Mouse (Mus musculus) kidney, adult 2 months (tissue): ENCODE measurements around the gene Zfp385c. TPM values are rescaled to one million over a fixed set of nuclear protein-coding genes. Genes with fewer than 3 reads are reported as not detected.

Experiments
- DNase-seq: peaks from one replicate; pipeline ENCODE4 v3.0.0; 2021
- H3K27ac ChIP-seq: fragments of 200-500 bp; 2 replicates; pipeline ENCODE4 v1.5.1; 2012; ENCODE audit warnings: low read depth, low read length, control low read depth, inconsistent platforms; ENCODE audit not compliant: insufficient read depth
- H3K27me3 ChIP-seq: fragments of 200-500 bp; replicated peaks from 2 replicates; pipeline ENCODE4 v1.6.1; 2012; ENCODE audit warnings: mild to moderate bottlenecking, moderate library complexity, low read length, inconsistent platforms; ENCODE audit not compliant: control insufficient read depth, insufficient read depth
- H3K36me3 ChIP-seq: fragments of 200-500 bp; 2 replicates; pipeline ENCODE4 v1.6.1; 2012; ENCODE audit warnings: mild to moderate bottlenecking, moderate library complexity, low read length, inconsistent platforms; ENCODE audit not compliant: control insufficient read depth, insufficient read depth
- H3K4me1 ChIP-seq: fragments of 200-500 bp; 2 replicates; pipeline ENCODE4 v1.6.1; 2011; ENCODE audit warnings: low read length; ENCODE audit not compliant: control insufficient read depth, insufficient read depth
- H3K4me3 ChIP-seq: fragments of 200-500 bp; 2 replicates; pipeline ENCODE4 v1.5.1; 2011; ENCODE audit warnings: mild to moderate bottlenecking, low read depth, low read length, control low read depth; ENCODE audit not compliant: insufficient read depth
- CTCF ChIP-seq: fragments of 200-500 bp; conservative IDR thresholded peaks from 2 replicates; pipeline ENCODE4 v1.5.1; 2011; ENCODE audit warnings: low read depth, mild to moderate bottlenecking, control low read depth, low read length, moderate library complexity, mixed read lengths; ENCODE audit not compliant: insufficient read depth, insufficient read length
- POLR2A ChIP-seq: fragments of 200-500 bp; IDR thresholded peaks from one replicate; pipeline ENCODE4 v1.6.1; 2011; ENCODE audit warnings: low read depth, low read length, control low read depth
- WGBS: fragments of 180-500 bp; shearing (Covaris S2); methylation state at CpG from one replicate; pipeline ENCODE4 v1.1.7; 2018; 5-methylcytosine and 5-hydroxymethylcytosine counted together
- polyA plus RNA-seq: library from polyadenylated mRNA; depleted of rRNA; stranded (reverse); fragments of >200 nt; gene quantifications from 2 replicates; pipeline ENCODE4 v1.2.3, GENCODE M21; 2012

Zfp385c gene
- polyA plus RNA-seq, 1 experiment = 0.34 TPM

DNA sequence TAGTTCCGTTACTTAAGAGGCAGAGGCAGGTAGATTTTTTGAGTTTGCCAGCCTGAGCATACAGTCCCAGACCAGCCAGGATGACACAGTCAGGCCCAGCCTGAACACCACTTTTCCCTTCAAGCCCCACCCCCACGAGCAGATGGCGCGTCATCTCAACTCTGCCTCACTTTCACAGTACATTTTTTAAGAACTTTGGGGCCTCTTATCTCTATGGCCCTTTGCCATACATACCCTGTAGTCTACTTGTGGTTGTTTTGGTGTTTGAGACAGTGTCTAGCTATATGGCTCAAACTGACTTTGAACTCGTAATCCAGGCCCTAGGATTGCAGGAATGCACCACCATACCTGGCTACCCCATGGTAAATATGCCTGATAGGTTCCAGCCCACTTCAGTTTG lies 64.2 kb downstream of the Zfp385c start:
- 95% methylated on average over 5 of the region's 5 CpGs for WGBS
- H3K27me3 ChIP-seq = no peaks in the 10 kb centered on the region
- TF ChIP-seq CTCF (no peak), POLR2A (no peak)
- no peak overlapping the region for H3K27ac ChIP-seq
- DNase-seq = no peak
- H3K4me3 ChIP-seq = no peak overlapping the region
- H3K4me1 ChIP-seq = 0 out of 2 replicates have a peak, but pooled peaks cover 5% of the 10 kb centered on the region
- no peaks in the 10 kb centered on the region for H3K36me3 ChIP-seq

DNA sequence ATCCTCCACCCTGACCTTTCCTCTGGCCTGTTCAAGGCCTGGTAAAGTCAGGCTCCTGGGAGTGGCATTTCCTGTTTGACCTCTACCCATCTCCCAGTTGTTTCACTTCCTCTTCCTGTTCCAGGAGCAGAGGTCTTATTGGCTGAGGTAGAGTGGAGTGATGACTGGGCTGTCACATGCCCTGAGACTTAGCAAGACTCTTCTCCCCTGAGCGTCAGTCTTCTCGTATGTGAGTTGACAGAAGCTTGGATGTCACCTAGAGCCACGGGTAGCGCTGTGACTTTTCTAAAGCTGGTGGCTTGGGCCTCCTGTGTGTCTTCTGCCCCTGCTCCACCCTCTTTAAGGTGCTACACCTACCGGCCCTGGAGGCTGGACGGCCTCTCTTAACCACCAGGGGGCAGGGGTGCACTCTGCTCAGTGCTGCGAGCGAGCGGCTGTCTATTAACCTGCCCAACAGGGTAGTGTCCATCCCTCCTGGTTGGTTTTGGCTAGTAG lies 65.5 kb downstream of the Zfp385c start:
- Histone ChIP-seq H3K4me1 (peaks cover 5% of the 10 kb centered on the region; the same call in 1 of the 2 replicates), H3K36me3 (no peaks in the 10 kb centered on the region), H3K27ac (0 out of 2 replicates have a peak overlapping the region, but pooled peaks have one; percentile 12), H3K4me3 (no peak overlapping the region), H3K27me3 (no peaks in the 10 kb centered on the region)
- TF ChIP-seq CTCF (peak; percentile 87), POLR2A (no peak)
- WGBS = 14% methylated on average over 9 of the region's 9 CpGs
- DNase-seq = peak; percentile 85

GRCm38 (mm10) chr11:100625754-100626700 lies 66.2 kb downstream of the Zfp385c start:
- Histone ChIP-seq H3K4me1 (peaks cover 5% of the 10 kb centered on the region; the same call in 1 of the 2 replicates), H3K27me3 (no peaks in the 10 kb centered on the region), H3K27ac (peak overlapping the region; percentile 12; the same call in 1 of the 2 replicates), H3K36me3 (no peaks in the 10 kb centered on the region), H3K4me3 (no peak overlapping the region)
- no peak for TF ChIP-seq CTCF
- no peak for TF ChIP-seq POLR2A
- 83% methylated on average over 23 of the region's 23 CpGs for WGBS
- no peak for DNase-seq

GRCm38 (mm10) chr11:100623867-100624266 lies 68.4 kb downstream of the Zfp385c start:
- Histone ChIP-seq H3K4me3 (no peak overlapping the region; the same call in 1 of the 2 replicates), H3K36me3 (no peaks in the 10 kb centered on the region), H3K27me3 (no peaks in the 10 kb centered on the region), H3K27ac (no peak overlapping the region), H3K4me1 (peaks cover 9% of the 10 kb centered on the region; the same call in 1 of the 2 replicates)
- TF ChIP-seq CTCF (no peak), POLR2A (no peak)
- 27% methylated on average over 5 of the region's 5 CpGs for WGBS
- peak; percentile 67 for DNase-seq

GRCm38 (mm10) chr11:100622714-100623113 lies 69.5 kb downstream of the Zfp385c start:
- Histone ChIP-seq H3K4me3 (peak overlapping the region; percentile 80), H3K27me3 (no peaks in the 10 kb centered on the region), H3K36me3 (no peaks in the 10 kb centered on the region), H3K27ac (peak overlapping the region; percentile 85), H3K4me1 (peaks cover 9% of the 10 kb centered on the region; the same call in 1 of the 2 replicates)
- WGBS = under 1% methylated on average over 24 of the region's 24 CpGs
- peak; percentile 97 for DNase-seq
- TF ChIP-seq POLR2A (no peak), CTCF (peak; percentile 78)

- H3K4me1 ChIP-seq = peaks cover 13% of the 10 kb centered on the region; the same call in 1 of the 2 replicates
- no peaks in the 10 kb centered on the region for H3K36me3 ChIP-seq
- no peaks in the 10 kb centered on the region for H3K27me3 ChIP-seq
- DNase-seq = no peak
- peak within 1 kb of the TSS; percentile 86 for H3K27ac ChIP-seq
- H3K4me3 ChIP-seq = peak within 1 kb of the TSS; percentile 99
- TF ChIP-seq CTCF = no peak
- TF ChIP-seq POLR2A = no peak
- WGBS = 2% methylated on average over 11 of the region's 11 CpGs
Observed at GRCm38 (mm10) chr11:100619982-100620381, 72.3 kb downstream of the Zfp385c start, which contains the start of gene Dnajc7. Dnajc7 (minus strand) TSS chr11:100620168.
